Mouse (Mus musculus) kidney, adult 9 months (tissue): ENCODE results near the gene Dctn5.

ENCODE experiments used
- DNase-seq: peaks from one replicate; pipeline ENCODE4 v3.0.0; 2022

Dctn5 gene

DNA sequence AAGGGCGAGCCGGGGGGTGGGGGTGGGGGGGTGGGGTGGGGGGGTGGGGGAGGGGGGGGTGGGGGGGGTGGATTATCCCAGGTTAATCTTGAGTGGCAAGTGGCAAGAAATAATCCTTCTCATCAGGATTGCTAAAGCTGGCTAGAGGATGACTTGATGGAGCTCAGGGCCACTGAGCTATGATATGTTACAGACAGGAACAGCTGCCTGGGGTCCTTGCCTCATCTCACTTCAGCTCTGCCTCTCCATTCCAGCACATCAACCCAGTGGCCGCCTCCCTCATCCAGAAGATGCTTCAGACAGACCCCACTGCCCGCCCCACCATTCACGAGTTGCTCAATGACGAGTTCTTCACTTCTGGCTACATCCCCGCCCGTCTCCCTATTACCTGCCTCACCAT is 30.9 kb downstream of the Dctn5 start:
- DNase-seq, result no peak

DNA sequence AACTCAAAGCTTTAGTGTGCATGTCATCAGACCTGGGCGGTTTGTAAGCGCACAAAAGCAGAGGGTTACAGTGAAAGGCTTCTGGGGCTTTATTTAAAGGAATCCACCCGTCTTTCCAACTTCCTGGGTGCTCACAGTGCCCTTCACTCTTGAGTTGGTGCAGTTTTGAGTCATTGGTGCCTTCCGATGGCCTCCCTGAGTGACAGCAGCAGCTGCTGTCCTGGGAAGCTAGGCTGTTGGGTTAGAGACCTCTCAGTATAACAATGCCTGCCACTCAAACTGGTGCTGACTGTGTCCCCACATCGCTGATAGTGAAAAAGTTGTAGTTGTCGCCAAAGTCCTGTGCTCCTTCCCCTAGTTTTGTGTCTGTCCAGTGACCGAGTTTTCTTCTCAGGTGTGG is 34.4 kb downstream of the Dctn5 start:
- no peak for DNase-seq

DNA sequence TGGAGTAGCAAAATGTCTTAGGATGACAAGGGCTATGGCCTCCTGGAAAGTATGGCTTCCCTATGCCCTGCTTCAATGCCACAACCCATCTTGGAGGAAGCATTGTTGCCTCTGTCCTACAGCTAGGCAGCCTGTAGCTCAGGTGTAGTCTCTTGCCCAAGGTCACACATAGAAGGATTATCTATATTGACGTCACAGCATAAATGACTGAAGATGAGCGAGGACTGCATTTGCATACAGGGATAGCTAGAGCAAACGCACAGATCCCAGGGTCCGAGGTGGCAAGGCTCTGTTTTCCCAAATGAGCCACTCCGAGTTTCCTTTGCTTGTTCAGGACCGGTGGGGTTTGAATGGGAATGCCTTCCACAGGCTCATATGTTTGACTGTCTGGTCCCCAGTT is 37.9 kb downstream of the Dctn5 start:
- no peak for DNase-seq

DNA sequence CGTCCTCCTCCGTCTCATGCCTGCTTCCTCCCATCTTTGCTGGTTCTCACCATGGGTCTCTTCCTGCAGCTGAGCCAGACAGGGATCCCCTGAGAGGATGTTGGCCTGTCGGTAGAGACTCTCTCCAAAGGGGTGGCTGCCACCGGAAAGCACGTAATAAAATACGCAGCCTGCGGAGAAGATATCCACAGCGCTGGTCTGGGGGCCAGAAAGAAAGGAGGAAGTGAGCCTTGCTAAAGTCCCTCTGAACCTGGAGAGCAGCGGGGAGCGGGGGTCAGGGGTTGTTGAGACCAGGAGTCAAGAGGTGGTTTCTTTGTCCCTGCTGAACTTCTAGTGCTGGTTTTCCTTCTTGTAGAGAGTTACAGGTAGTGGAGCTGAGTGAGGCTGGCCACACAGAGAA is 38.8 kb downstream of the Dctn5 start:
- no peak for DNase-seq

DNA sequence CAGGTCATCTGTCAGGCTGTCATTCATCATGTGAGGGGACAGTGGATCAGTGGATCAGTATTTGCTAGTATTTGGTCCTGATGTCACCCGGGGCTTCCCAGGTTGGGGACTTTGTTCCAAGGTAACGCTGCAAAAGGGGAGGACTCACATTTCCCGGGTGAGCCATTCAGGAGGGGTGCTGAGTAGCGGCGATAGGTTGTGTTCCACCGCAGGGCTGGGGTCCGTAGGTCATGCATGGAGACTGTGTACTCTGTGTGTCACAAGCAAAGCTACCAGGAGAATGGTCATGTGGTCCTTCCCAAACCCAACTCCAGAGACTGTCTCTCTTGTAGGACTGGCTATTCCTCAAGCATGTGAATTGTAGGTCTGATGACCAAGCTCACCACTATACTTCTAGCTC is 47.9 kb downstream of the Dctn5 start:
- DNase-seq, result no peak

DNA sequence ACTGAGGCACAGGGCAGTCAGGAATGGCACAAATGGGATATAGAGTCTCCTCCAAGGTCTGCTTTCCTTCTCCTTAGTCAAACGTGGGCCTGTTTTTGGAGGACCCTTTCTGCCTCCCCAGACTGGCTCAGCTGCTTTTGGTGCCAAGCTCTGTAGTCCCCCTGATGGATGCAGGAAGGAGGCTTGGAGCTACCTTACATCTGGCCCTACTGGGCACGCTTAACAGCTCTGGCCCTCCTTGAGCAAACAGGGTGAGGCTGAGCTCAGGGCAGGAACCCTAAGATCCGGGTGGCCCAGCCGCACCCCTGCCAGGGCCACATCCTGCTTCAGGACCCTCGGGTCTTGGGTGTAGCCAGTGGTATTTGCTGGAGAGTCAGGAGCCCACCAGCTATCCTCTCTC is 51.7 kb downstream of the Dctn5 start:
- DNase-seq, result no peak

DNA sequence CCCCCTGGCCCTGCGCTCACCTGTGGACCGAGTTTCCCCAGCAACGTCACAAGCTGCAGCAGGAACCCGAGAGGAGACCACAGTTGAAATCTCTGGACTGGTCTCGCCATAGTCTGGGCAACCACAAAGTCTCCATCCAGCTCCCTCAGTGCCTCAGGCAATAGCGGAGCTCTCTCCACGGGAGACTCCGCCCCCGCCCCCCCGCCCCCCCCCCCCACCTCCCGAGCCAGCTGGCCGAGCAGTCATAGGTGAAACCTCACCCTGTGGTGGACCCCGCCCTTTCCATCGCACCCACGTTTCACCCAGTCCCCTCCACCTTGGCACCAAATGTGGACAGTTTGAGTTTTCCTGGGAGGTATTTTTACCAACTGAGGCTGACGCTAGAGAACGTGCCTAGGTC is 53.2 kb downstream of the Dctn5 start, which contains the start of gene Ern2:
Ern2 (minus strand) TSS at position 165 of the 400 bp plus-strand sequence.
- no peak for DNase-seq

DNA sequence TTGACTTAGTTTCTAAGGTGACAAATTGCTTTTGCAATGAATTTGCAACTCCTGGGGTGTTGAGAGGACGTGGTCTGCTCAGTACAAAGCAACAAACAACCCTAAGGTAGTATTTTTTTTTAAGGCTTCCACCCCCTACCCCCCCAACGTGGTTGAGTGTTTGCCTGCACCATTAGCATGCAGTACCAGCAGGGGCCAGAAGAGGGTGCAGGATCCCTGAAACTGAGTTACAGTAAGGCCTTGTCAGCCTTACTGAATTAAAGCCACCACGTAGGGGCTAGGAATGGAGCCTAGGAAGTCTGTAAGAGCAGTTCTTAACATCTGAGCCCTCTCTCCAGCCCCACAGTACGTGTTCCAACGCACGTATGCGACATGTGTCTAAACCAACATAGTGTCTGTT is 56.6 kb downstream of the Dctn5 start:
- peak; percentile 44 for DNase-seq

DNA sequence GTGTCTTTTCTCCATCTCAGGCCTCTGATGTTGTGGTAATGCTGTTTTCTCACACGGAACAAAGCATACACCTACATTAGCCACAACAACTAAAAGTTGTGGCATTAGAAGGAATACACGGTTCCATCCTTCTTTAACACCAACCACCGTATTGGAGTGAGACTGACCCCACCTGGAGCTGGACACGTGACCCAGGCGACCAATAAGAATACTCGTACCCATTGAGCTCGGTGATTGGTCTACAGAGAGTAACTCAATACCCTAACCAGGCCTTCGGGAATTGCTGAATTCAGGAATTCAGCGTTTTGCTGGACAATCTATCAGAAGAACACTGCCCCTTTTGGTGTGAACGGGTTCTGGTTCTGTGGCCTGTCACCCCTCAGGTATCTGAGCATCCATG is 58.3 kb downstream of the Dctn5 start:
- DNase-seq, result no peak

DNA sequence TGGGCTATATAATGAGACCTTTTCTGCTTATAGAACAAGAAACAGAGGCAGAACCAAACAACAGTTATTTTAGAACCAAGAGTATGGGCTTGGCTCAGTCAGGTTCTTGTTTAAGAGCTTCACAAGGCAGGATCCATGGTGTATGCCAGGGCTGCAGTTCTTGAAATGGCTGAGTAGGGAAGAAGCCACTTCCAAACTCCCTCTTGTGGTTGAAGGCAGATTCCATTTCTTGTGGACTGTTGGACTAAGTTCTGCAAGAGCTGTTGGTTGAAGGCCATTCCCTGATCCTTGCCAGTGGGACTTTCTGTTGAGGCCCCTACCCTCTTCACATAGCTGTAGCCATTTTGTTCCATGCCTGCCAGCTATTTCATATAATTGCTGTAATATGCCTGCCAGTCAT is 61.1 kb downstream of the Dctn5 start:
- peak; percentile 29 for DNase-seq

DNA sequence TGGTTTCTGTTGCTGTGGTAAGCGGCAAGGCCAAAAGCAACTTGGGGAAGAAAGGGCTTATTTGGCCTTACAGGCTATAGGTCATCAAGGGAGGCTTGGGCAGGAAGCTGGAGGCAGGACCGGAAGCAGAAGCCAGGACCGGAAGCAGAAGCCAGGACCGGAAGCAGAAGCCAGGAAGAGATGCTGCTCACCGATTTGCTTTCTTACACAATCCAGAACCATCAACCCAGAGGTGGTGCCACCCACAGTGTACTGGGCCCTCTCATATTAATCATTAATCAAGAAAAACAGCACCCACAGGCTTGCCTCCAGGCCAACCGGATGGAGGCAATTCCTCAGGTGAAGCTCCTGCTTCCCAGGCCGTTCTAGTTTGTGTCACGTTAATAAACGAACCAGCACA is 63.9 kb downstream of the Dctn5 start:
- peak; percentile 63 for DNase-seq

DNA sequence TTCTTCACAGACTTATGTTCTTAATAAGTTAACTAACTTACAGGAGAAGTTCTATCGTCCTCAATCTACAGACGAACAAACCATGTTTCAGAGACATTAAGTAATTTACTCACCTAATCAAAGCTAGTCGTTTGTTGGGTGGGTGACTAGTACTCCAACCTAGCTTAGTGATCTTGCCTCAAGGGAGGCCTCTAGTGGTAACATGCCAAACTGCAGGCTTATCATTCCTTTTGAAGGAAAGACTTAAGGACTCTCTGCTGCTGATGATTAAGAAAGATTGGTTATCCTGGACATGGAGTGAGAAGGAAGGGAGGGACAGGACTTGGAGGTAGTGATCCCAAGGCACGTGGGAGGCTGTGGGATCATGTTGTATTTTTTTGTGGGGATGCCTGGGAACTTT is 64.5 kb downstream of the Dctn5 start:
- peak; percentile 77 for DNase-seq
